Mouse (Mus musculus) spleen, postnatal 14 days (tissue): Measurements from ENCODE around the gene C2cd2.
A peak's percentile ranks its signal among the peaks of the same experiment; 100 is the strongest.
"Not testable (repeated sequence)": the region's sequence is repeated elsewhere in the genome, so short reads cannot be mapped to it uniquely, and the experiment has no call there.

Source experiments
- DNase-seq, 2 experiments: peaks; one replicate each; pipeline ENCODE4 v3.0.0; 2021 to 2022; ENCODE audit warnings: low spot score in 2 of 2

C2cd2 gene

DNA sequence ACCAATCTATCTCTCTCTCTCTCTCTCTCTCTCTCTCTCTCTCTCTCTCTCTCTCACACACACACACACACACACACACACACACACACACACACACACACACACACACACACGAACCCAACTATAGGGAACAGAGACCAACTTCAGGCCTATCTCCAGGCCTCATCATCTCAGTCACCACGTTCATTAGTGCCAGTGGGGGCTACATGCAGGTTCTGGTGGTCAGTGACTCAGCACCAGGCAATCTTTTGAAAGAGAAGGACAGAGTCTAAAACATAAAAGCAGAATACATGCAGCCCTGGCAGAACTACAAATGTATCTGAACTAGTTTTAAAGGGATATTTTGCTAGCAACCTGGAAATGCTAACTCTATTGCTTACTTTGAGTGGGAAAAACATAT, 15.4 kb downstream of the C2cd2 start:
- DNase-seq, result not testable (repeated sequence)

DNA sequence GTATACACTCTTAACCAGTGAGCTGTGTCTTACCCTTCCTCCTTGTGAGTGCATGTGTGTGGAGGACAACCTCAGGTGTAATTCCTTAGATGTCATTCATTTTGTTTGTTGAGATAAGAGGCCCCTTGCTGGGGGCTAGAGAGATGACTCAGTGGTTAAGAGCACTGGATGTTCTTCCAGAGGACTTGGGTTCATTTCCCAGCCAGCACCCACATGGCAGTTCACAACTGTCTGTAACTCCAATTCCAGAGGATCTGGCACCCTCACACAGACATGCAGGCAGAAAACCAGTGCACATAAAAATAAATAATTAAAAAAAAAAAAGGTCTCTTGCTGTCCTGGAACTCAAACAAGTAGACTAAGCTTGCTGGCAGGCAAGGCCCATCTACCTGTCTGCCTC, 20.6 kb downstream of the C2cd2 start:
- DNase-seq, result no peak

DNA sequence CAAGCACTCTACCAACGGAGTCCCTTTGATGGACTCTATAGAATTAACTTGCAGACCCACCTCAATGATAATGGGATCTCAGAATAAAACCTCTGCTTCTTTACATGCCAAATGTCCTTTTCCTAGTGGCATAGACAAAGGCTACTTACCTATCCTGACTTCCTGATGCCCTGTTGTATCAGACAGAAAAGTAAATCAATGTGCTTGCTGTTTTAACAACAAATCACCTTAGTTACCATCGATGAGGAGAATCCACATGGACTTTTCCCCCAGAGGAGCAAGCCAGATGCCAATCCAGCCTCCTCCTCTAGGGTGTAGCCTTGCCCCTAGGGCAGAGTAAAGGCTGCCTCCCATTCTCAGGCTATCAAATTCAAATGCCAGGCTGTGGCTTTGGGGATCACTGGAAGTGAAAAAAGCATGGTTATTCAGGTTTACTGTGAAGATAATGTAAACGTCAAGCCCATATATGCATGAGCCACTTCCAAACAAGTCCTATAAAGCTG, 21.9 kb downstream of the C2cd2 start:
- DNase-seq, result no peak

GRCm38 (mm10) chr16:97935815-97936214, 26.6 kb downstream of the C2cd2 start:
- no peak for DNase-seq

- DNase-seq, result no peak
Observed at GRCm38 (mm10) chr16:97930231-97930630, 32.2 kb downstream of the C2cd2 start.

GRCm38 (mm10) chr16:97929520-97929919, 32.9 kb downstream of the C2cd2 start:
- no peak for DNase-seq

- no peak for DNase-seq
Observed at GRCm38 (mm10) chr16:97927331-97927938, 35.0 kb downstream of the C2cd2 start.

- no peak for DNase-seq
Observed at GRCm38 (mm10) chr16:97926381-97926780, 36.0 kb downstream of the C2cd2 start.

- no peak for DNase-seq
Observed at GRCm38 (mm10) chr16:97925760-97926159, 36.6 kb downstream of the C2cd2 start.

DNA sequence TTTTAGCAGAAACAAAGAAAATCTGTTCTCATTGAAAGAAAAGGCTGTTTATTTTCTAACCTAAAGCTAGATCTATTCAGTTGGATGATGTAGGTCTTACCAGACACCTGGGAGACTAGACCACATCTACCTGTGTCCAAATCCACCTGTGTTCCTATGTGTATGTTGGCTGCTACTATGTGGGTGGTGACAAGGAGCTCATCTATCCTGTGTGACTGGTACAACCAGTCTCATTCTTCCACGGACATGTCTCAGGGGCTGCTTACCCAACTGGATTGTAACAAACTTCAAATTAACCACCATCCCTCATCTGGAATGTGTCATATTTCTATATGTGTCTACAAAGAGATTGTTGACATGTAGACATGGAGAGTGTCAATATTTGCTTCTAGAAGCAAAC, 38.7 kb downstream of the C2cd2 start:
- no peak for DNase-seq

DNA sequence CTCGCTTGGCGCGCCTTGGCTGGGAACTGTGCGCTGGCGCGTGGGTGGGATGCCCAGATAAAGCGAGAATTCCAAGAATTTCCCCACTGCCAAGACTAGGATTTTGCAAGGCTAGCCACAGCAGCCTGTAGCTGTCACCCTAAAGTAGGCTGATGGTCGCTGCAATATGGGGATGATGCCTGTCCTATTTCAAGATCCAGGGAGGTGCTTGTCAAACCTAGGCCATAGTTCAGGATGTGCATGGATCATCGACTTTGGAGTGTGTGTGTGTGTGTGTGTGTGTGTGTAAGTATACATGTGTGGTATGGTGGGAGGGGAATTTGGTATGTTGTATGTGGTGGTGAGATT, 39.6 kb downstream of the C2cd2 start:
- DNase-seq, result no peak

GRCm38 (mm10) chr16:97921961-97922778, 40.2 kb downstream of the C2cd2 start:
- DNase-seq, result peak; percentile 64 to 67

- DNase-seq, result no peak
Observed at GRCm38 (mm10) chr16:97920621-97921020, 41.8 kb downstream of the C2cd2 start.

- DNase-seq, result no peak
Observed at GRCm38 (mm10) chr16:97919793-97920192, 42.6 kb downstream of the C2cd2 start.

- no peak for DNase-seq
Observed at GRCm38 (mm10) chr16:97912873-97913272, 49.5 kb downstream of the C2cd2 start.

DNA sequence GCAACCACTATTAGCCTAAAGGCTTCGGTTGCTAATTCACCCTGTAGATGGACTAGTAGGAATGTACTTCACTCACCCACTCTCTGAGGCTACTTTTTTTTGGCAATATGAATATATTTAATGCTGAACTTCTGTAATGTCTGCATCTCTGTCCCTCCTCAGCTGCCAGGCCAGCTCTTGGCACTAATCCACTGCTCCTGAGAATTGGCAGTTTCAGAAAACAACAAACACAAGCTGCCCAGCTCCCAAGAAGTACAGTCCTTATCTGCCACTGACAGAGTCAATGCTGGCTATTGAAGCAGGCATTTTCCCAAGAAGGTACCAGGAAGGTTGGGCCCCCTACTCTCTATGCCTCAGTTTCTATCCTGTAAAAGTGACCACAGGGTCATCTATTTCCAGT, 53.0 kb downstream of the C2cd2 start:
- DNase-seq, result no peak

DNA sequence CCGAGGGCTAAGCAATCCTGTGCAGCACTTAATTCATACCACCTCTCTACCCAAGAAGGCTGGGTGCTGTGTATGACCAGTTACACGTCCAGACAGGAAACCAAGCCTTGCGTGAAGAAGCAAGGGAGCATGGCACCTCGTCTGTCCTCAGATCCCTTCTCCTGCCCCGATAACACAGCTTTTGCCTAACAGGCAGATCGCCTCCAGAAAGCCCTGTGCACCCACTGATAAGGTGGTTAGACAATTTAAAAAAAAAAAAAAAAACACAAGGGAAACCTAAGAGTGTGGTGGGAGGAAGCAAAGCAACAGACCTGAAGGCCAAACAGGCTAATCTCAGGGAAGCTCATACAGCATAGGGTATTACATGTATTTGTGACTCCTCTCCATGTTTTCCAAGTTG, 54.9 kb downstream of the C2cd2 start:
- DNase-seq, result no peak

DNA sequence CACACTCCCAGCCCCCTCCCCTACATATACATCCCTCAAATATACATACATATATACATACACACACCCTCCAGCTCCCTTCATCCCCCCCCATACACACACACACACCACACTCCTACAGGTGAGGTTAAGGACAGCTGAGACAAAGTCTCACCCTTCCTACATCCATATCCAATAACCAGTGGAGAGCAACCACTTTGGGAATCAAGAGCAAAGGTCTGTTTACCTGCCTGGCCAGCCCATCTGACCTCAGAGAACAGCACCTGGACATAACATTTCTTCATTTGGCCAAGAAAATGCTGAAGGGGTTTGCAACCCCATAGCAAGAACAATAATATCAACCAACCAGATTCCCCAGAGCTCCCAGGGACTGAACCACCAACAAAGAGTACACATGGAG, 56.1 kb downstream of the C2cd2 start:
- DNase-seq, result no peak

- no peak for DNase-seq
Observed at GRCm38 (mm10) chr16:97905449-97905991, 56.9 kb downstream of the C2cd2 start.

DNA sequence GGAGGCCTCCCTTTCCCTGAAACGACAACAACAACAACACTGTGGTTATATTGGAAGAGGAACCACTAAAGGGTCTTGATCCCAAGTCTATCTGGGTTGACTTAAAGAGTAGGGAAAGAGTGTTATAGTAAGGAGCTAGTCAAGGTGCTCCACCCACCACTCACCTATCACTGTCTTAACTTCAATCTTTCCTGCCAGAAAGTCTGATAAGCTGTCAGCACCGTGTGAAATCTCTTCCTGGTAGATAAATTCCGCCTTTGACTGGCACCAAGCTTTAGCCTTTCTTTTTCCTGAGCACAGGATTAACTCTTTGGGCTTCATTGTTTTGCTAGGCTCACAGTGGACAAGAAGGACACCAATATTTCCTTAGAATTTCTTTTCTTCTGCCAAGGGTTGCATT, 58.4 kb downstream of the C2cd2 start:
- no peak for DNase-seq

DNA sequence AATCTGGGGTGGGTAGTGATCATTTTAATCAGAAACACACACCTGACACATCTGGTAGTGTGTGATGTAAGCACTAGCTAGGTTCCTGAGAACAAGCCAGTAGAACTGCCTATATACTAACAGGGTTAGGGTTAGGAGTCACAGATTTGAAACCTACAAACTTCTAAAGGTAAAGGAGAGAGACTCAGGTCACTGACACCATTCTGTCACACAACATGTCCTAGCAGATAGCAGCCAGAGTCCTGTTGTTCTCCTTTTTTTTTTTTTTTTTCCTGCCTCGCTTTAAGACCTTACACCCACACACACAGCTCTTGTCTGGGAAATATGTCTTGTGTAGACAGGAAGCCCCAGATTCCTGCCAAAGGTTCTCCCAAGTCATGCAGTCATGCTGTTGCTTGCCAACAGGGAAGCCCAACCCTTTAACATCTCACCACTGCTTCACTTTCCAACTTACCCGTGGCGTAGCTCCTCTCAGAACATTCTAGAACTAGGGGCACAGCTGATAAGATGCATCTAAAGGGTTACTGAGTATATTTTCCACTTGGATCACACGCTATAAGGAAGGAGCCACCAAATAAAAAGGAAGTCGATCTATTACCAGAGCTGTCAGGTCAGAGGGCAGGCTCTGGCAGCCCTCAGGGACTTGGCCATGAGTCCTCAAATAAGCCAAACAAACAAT, 64.9 kb downstream of the C2cd2 start:
- no peak for DNase-seq

GRCm38 (mm10) chr16:97887762-97888161, 74.6 kb downstream of the C2cd2 start:
- DNase-seq, result no peak

GRCm38 (mm10) chr16:97883696-97884095, 78.7 kb downstream of the C2cd2 start:
- no peak for DNase-seq
